Mouse (Mus musculus) CH12.LX (cell line): ENCODE measurements at regions not wholly inside any gene's neighbourhood (a gene's known extent, or its start where the extent isn't known, plus 50 kb on each side); places are given as distances from the start of the nearest gene placed in this dataset.

Experiments
- CTCF ChIP-seq, 2 experiments: IDR thresholded peaks in 1 of 2; conservative IDR thresholded peaks in 1 of 2; 2 replicates each; pipeline ENCODE4 v1.5.1; 2011 to 2012; ENCODE audit warnings: low read depth in 2 of 2, low read length in 2 of 2, improper control_type of control experiment in 1 of 2, inconsistent platforms in 1 of 2, mild to moderate bottlenecking in 1 of 2, moderate library complexity in 1 of 2
- EP300 ChIP-seq: IDR thresholded peaks from 2 replicates; pipeline ENCODE4 v1.6.1; 2011; ENCODE audit warnings: low read length, improper control_type of control experiment
- ETS1 ChIP-seq: conservative IDR thresholded peaks from 2 replicates; pipeline ENCODE4 v1.6.1; 2012; ENCODE audit warnings: low read depth, mild to moderate bottlenecking, inconsistent platforms, low read length, improper control_type of control experiment, moderate library complexity
- GABPA ChIP-seq: IDR thresholded peaks from 2 replicates; pipeline ENCODE4 v1.6.1; 2012; ENCODE audit warnings: low read depth, low read length, improper control_type of control experiment, inconsistent platforms; ENCODE audit not compliant: insufficient replicate concordance
- KAT2A ChIP-seq: IDR thresholded peaks from 2 replicates; pipeline ENCODE4 v1.6.1; 2012; ENCODE audit warnings: low read length, improper control_type of control experiment, inconsistent platforms; ENCODE audit not compliant: insufficient replicate concordance
- MAFK ChIP-seq: IDR thresholded peaks from 2 replicates; pipeline ENCODE4 v1.6.1; 2011; ENCODE audit warnings: low read length, improper control_type of control experiment; ENCODE audit not compliant: insufficient replicate concordance
- POLR2A ChIP-seq: IDR thresholded peaks from 2 replicates; pipeline ENCODE4 v1.6.1; 2011; ENCODE audit warnings: low read depth, mild to moderate bottlenecking, improper control_type of control experiment, low read length
- RCOR1 ChIP-seq: conservative IDR thresholded peaks from 2 replicates; pipeline ENCODE4 v1.6.1; 2012; ENCODE audit warnings: low read depth, mild to moderate bottlenecking, inconsistent platforms, low read length, improper control_type of control experiment
- TBP ChIP-seq: conservative IDR thresholded peaks from 2 replicates; pipeline ENCODE4 v1.6.1; 2011; ENCODE audit warnings: low read depth, low read length, improper control_type of control experiment
- USF2 ChIP-seq: conservative IDR thresholded peaks from 2 replicates; pipeline ENCODE4 v1.6.1; 2011; ENCODE audit warnings: low read depth, low read length, improper control_type of control experiment
- ZNF384 ChIP-seq: IDR thresholded peaks from 2 replicates; pipeline ENCODE4 v1.6.1; 2012; ENCODE audit warnings: low read depth, low read length, improper control_type of control experiment, inconsistent platforms

- TF ChIP-seq CTCF (conservative IDR thresholded peaks at IDR 0.05 in 1 of 2, IDR thresholded peaks at IDR 0.05 in 1 of 2; ENCODE audit: low read depth in 2 of 2, low read length in 2 of 2) (no peak), USF2 (no peak), TBP (no peak), ETS1 (no peak), EP300 (no peak; the same call in 1 of the 2 replicates), KAT2A (no peak), POLR2A (no peak), MAFK (no peak), ZNF384 (no peak), GABPA (no peak), RCOR1 (no peak)
Observed at GRCm38 (mm10) chr1:61372581-61372980, 266.0 kb upstream of the Pard3b start.
